Mouse (Mus musculus) neutrophil, adult 5-6 weeks (primary cell): Measurements from ENCODE around the gene Ushbp1. TPM values are rescaled to one million over a fixed set of nuclear protein-coding genes. Genes with fewer than 3 reads are reported as not detected.
A peak's percentile ranks its signal among the peaks of the same experiment; 100 is the strongest.

Source experiments
- ATAC-seq: fragments of 151-379, 151-347 bp; 2 replicates; pipeline ENCODE4 v1.8.0; 2017; ENCODE audit warnings: mild to moderate bottlenecking, moderate TSS enrichment; ENCODE audit not compliant: insufficient number of reproducible peaks, poor library complexity, low FRiP score, severe bottlenecking; ENCODE audit errors: extremely low read depth
- total RNA-seq: library from RNA; stranded (forward); fragments of 200-1000 nt; gene quantifications from 2 replicates; pipeline ENCODE4 v1.2.3, GENCODE M21; 2017

The Ushbp1 gene
- total RNA-seq, 1 experiment from 2014 or later = not detected

DNA sequence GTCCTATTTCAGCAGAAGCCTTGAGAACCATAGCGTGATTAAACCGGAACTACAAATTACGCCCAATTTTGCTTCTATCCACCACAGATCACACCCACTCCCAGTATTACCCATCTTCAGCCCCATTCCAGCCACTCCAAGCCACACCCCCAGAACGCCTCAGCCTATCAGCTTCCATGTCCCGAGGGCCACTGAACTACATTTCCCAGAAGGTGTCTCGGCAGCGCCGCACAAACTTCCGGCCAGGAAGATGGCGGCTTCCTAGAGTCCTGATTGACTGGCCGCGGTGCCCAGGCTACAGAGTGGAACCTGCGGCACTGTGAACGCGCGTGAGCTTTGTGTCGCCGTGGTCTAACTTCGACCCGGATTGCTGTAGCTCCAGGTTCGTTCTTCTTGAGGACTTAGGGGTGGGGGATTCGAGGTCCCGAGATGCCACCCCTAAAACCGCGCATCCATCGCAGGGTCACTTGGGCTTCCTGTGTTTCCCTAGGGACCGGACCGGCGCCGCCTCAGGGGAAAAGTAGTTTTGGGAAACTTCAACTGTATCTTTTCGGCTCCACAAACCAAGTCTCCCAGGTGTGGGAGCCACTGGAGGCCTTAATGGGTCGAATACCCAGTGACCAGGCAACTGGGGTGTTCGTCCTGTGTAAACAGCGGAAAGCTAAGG lies 1.2 kb upstream of the Ushbp1 start, which contains the start of gene Babam1:
TSS of gene Babam1 (plus strand) at position 223 of the 667 bp plus-strand sequence.
- ATAC-seq = peak; percentile 97

- no peak for ATAC-seq
Measured at GRCm38 (mm10) chr8:71395071-71395470, 531 bp downstream of the Ushbp1 start.

GRCm38 (mm10) chr8:71394481-71394880 lies 1.1 kb downstream of the Ushbp1 start:
- no peak for ATAC-seq

- no peak for ATAC-seq
Measured at GRCm38 (mm10) chr8:71392871-71393270, 2.7 kb downstream of the Ushbp1 start.

DNA sequence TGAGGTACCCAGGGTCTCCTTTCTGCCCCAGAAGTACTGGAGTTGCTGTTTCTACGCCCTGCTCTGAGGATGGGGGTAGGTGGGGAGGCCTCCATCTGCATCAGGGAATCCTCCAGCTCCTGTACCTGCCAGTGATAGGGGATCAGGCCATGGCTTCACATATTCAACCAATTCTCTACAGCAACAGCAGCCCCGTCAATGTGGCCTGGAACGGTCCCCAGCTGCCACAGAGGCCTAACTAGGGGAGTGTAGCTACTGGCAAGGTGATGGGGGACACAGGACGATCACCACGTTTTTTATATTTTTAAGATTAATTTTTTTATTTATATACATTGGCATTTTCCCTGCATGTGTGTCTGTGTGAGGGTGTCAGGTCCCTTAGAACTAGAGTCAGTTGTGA lies 3.2 kb downstream of the Ushbp1 start:
- ATAC-seq = no peak

DNA sequence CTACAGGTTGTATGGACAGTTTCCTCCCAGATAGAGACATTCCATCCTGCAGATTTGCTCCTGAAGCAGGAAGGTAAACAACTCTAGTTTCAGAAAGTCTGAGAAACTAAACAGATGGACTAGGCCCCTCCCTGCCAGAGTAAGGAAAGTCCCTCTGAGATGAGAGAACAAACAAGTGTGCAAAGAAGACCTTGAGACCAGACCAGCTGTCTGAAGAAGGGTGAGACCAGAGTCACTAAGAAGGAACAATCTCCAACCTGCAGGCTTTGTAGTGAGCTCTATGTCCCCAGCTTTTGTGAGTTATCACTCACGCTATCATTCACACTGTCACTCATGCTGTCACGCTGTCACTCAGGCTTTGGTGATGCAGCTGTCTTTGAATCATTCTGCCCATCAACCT lies 3.9 kb downstream of the Ushbp1 start:
- no peak for ATAC-seq

DNA sequence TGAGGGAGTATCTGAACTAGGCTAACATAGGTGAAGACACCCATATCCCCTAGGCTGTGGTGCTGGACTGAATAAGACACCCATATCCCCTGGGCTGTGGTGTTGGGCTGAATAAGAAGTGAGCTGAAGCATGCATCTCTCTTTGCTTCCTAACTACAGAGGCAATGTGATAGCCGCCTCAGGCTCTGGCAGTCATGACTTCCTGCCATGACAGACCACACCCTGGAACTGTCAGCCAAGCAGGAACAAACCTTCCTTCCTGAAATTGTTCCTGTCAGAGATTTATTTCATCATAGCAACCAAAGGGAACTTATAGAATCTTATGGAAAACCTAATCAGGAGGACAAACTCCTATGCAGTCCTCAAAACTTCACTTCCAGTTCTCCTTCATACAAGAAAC lies 7.3 kb downstream of the Ushbp1 start:
- no peak for ATAC-seq

DNA sequence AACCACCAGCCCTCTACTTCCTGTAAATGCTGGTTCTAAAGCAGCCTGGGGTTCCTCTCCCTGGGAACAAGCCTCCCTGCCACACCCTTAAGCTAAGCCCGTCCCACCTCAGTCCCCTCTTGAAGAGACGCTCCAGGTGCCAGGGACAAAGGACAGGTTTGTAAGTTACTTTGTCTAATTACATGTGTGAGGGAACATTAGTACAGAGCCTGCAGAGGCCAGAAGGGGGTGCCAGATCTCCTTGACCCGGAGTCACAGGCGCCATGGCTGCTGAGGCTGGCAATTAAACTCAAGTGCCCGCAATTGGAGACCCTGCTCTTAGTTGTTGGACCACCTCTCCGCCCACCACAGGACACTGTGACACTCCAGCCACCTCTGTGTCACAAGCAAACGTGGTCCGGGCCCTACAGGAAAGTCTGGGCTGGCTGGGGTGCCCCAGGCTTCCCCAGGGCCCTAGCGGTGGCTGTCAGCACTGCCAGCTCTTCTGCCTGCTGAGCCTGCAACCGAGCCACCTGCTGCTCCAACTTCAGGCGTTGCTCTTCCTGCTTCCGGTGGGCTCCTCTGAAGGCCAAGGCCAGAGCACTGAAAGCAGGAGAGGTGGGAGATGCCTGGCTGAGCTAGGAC lies 10.3 kb downstream of the Ushbp1 start:
- no peak for ATAC-seq

GRCm38 (mm10) chr8:71383860-71384259 lies 11.7 kb downstream of the Ushbp1 start:
- ATAC-seq = no peak

DNA sequence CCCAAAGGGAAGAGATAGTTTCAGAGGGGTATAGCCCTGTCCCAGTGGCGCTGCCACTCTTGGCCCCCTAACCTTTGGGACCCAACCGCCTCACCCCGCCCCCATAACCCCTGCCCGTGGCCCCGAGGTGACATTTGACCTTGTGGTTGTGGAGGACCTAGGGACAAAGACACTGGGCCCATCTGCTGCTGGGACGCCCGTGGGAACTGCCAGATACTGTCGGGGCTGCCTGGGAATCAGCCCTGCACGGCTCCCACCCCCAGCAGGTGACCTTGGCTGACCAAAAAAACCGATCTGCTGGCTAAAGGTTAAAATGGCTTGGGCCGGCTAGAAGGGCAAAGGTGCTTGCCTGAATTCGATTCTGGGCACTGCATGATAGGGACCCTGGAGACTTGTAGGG lies 12.2 kb downstream of the Ushbp1 start:
- no peak for ATAC-seq

DNA sequence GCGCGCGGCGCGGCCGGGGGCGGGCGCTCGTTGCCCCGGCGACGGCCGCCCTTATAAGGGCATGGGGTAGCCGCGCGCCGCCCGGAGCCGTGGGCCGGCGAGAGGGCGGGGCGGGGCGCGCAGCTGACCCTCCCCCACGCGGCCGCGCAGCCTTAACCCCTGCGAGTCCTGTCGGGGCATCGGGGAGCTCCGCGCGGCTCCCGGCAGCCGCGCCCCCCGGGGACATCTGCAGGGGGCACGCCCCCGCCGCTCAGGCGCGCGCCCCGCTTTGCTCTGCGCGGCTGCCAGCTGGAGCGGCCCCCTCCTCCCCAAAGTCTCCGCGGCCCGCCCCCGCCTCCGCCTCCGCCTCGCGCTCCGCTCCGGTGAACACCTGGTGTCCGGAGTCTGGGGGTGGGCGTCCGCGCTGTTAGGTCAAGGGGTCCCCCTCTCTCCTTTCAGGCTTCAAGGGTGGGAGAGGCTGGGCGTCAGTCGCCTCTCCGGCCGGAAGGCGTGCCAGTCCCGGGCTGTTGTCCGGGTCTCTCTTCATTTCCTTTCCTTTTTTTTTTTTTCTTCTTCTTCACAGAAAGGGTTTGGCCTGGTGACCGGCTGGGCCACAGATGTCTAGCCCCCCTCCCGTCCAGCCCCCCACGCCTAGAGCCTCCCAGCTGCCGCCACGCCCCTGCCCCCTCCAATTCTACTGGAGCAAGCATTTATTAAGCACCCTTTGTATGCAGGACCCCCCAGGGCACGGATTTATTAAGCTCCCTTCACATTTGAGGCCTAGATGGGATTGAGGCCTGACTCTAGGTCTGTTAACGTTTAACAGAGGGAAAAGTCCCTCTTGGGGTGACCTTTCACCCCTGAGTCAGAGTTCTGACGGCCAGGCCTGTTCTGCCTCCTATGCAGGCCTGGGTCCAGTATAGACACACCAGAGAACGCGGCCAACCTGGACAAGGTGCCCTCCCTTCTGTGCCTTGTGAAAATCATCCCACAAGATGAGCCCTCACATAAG lies 13.3 kb downstream of the Ushbp1 start:
- ATAC-seq = peak; percentile 66

- ATAC-seq = no peak
Measured at GRCm38 (mm10) chr8:71381421-71381970, 14.1 kb downstream of the Ushbp1 start, which contains the start of gene Nr2f6. Gene Nr2f6 (minus strand): TSS chr8:71381960.

DNA sequence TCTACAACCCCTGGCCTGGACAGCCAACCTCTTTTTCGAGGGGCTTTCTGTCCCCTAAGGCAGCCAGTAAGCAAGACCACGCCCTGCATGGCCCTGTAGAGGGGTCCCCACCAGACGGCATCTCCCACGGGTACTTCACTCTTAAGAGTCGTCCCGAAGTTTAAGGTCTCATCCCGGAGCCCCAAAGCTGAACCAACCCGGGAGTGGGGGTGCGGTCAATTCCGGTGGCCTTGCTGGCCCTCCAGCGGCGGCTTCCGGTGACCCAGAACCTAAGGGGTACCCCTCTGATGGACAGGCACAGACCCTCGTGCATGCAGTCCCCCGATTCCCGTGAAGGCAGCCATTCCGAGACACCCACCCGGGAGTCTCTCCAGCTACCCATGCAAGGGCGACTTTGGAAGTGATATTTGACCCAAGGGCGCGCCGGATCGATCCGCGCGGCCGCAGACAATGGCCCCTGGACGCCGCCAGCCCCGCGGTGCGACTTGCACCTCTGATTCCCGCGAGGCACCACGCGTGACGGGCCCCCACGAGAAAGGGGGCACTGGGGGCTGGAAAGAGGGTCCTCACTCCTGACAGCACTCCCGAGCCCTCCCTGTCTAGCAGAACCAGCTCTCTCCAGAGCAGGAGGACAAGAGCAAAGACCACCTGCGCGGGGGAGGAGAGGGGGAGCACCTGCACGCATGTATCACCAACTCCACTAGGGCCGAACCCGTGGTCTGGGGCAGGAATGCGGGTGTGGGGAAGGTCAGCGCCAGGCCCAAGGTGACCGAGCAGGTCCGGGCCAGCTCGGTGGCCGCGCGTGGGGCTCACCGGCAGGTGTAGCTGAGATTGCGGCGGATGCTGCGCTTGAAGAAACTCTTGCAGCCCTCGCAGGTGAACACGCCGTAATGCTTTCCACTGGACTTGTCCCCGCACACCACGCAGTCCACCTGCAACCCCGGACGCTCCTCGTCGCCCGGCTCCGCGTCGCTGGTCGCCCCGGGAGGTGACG lies 15.1 kb downstream of the Ushbp1 start:
- ATAC-seq = no peak

GRCm38 (mm10) chr8:71379512-71380075 lies 16.0 kb downstream of the Ushbp1 start:
- no peak for ATAC-seq

DNA sequence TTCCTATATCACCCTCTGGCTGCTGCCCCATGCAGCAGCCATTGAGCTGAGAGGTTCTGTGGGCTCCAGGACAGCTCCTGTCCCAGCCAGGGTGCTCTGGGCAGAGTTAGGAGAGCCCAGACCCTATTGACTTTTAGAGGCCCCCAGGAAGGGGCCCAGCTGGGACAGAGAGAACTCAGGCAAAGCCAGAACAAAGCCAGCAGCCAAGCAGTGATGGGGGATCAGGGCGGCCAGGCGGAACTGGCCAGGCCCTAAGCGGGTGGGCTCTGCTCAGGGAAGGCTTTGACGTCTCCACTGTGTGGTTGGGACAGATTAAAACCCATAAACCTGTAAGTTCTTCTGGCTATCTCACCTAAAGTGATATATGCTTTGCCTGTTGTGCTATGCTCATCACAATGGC lies 16.6 kb downstream of the Ushbp1 start:
- ATAC-seq = no peak

- ATAC-seq = no peak
Measured at GRCm38 (mm10) chr8:71376423-71377030, 19.1 kb downstream of the Ushbp1 start.

- peak; percentile 42 for ATAC-seq
Measured at GRCm38 (mm10) chr8:71375581-71376422, 19.8 kb downstream of the Ushbp1 start.
